Mouse (Mus musculus) liver, adult 2 months (tissue): ENCODE measurements around the gene Plekhh3. TPM values are rescaled to one million over a fixed set of nuclear protein-coding genes. Genes with fewer than 3 reads are reported as not detected.

Source experiments
- DNase-seq: peaks from one replicate; pipeline ENCODE4 v3.0.0-alpha.2; 2011; ENCODE audit warnings: low read depth, low spot score; ENCODE audit errors: extremely low read depth
- H3K27ac ChIP-seq: fragments of 200-500 bp; replicated peaks from 2 replicates; pipeline ENCODE4 v1.5.1; 2012; ENCODE audit warnings: low read depth, mild to moderate bottlenecking, control low read depth, inconsistent platforms, low read length; ENCODE audit not compliant: insufficient read depth
- H3K27me3 ChIP-seq: fragments of 200-500 bp; 2 replicates; pipeline ENCODE4 v1.6.1; 2012; ENCODE audit warnings: mild to moderate bottlenecking, moderate library complexity, low read length, inconsistent platforms; ENCODE audit not compliant: control insufficient read depth, insufficient read depth
- H3K36me3 ChIP-seq: fragments of 200-500 bp; 2 replicates; pipeline ENCODE4 v1.6.1; 2012; ENCODE audit warnings: low read length, inconsistent platforms; ENCODE audit not compliant: control insufficient read depth, insufficient read depth
- H3K4me1 ChIP-seq: fragments of 200-500 bp; 2 replicates; pipeline ENCODE4 v1.6.1; 2011; ENCODE audit warnings: low read length; ENCODE audit not compliant: control insufficient read depth, insufficient read depth
- H3K4me3 ChIP-seq: fragments of 200-500 bp; 2 replicates; pipeline ENCODE4 v1.5.1; 2011; ENCODE audit warnings: low read depth, mild to moderate bottlenecking, control low read depth, low read length, moderate library complexity; ENCODE audit not compliant: insufficient read depth
- H3K79me2 ChIP-seq: fragments of 200-500 bp; 2 replicates; pipeline ENCODE4 v1.6.1; 2012; ENCODE audit warnings: inconsistent platforms, mild to moderate bottlenecking, low read length, moderate library complexity; ENCODE audit not compliant: control insufficient read depth, insufficient read depth
- H3K9ac ChIP-seq: fragments of 200-500 bp; 2 replicates; pipeline ENCODE4 v1.6.1; 2012; ENCODE audit warnings: low read depth, mild to moderate bottlenecking, control low read depth, inconsistent platforms, low read length
- CTCF ChIP-seq: fragments of 200-500 bp; IDR thresholded peaks from 2 replicates; pipeline ENCODE4 v1.5.1; 2011; ENCODE audit warnings: low read depth, low read length, control low read depth
- POLR2A ChIP-seq: fragments of 200-500 bp; IDR thresholded peaks from 2 replicates; pipeline ENCODE4 v1.6.1; 2011; ENCODE audit warnings: low read length, control low read depth; ENCODE audit not compliant: insufficient read depth; ENCODE audit errors: extremely low read depth
- WGBS: fragments of 180-500 bp; shearing (Covaris S2); methylation state at CpG from one replicate; pipeline ENCODE4 v1.1.7; 2018; 5-methylcytosine and 5-hydroxymethylcytosine counted together
- polyA plus RNA-seq: library from polyadenylated mRNA; depleted of rRNA; stranded (reverse); fragments of >200 nt; gene quantifications from 2 replicates; pipeline ENCODE4 v1.2.3, GENCODE M21; 2012
- total RNA-seq: library from RNA; depleted of rRNA; stranded (reverse); fragments of >200 nt; gene quantifications from 2 replicates; pipeline ENCODE4 v1.2.3, GENCODE M21; 2014

Gene Plekhh3
- total and polyA plus RNA-seq, 2 experiments, result 3.9 to 11.5 TPM

- 74% methylated on average over 8 of the region's 8 CpGs for WGBS
- H3K27me3 ChIP-seq, result no peaks in the 10 kb centered on the region
- H3K79me2 ChIP-seq, result no peaks in the 10 kb centered on the region
- no peak overlapping the region for H3K4me3 ChIP-seq
- peaks cover 2% of the 10 kb centered on the region; the same call in 1 of the 2 replicates for H3K36me3 ChIP-seq
- no peak for TF ChIP-seq POLR2A
- no peak for TF ChIP-seq CTCF
- H3K4me1 ChIP-seq, result no peaks in the 10 kb centered on the region
- H3K9ac ChIP-seq, result no peak overlapping the region
- no peak for DNase-seq
- H3K27ac ChIP-seq, result no peak overlapping the region
These were observed 19.2 kb upstream of the Plekhh3 start for GRCm38 (mm10) chr11:101190181-101190912.

DNA sequence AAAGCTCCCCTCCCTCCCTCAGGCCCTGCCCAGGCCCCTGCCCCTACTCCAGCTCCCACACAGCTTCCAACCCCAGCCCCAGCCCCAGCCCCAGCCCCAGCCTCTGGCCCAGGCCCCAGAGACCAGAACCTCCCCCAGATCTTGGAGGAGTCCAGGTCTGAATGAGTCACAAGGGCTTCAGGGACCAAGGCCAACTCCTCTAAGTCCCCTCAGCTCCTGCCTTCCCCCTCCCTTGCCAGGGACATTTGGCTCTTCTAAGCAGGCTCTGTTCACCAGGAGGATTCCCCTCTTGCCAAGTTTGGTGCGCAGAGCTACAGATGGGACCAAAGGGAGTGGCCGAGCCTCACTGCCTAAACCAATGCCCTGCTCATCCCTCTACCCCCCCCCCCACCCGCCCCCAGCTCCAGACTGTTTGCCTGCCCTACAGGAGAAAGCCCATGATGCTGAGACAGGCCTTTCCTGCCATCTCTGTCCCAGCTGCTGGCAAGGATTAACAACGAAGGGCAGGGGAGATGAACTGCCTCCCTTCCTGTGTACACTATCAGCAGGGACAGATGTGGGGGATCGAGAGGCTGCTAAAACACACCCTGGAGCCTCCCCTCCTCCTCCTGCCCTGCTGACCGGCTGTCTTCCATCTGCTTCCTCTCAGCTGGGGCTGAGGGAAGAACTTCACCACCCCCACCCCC is 18.5 kb upstream of the Plekhh3 start:
- no peak for TF ChIP-seq CTCF
- TF ChIP-seq POLR2A, result no peak
- no peak overlapping the region for H3K27ac ChIP-seq
- H3K36me3 ChIP-seq, result peaks cover 2% of the 10 kb centered on the region; the same call in 1 of the 2 replicates
- no peak overlapping the region for H3K4me3 ChIP-seq
- WGBS, result 61% methylated on average over 6 of the region's 6 CpGs
- DNase-seq, result peak; percentile 17
- H3K4me1 ChIP-seq, result no peaks in the 10 kb centered on the region
- no peak overlapping the region for H3K9ac ChIP-seq
- no peaks in the 10 kb centered on the region for H3K27me3 ChIP-seq
- H3K79me2 ChIP-seq, result no peaks in the 10 kb centered on the region

DNA sequence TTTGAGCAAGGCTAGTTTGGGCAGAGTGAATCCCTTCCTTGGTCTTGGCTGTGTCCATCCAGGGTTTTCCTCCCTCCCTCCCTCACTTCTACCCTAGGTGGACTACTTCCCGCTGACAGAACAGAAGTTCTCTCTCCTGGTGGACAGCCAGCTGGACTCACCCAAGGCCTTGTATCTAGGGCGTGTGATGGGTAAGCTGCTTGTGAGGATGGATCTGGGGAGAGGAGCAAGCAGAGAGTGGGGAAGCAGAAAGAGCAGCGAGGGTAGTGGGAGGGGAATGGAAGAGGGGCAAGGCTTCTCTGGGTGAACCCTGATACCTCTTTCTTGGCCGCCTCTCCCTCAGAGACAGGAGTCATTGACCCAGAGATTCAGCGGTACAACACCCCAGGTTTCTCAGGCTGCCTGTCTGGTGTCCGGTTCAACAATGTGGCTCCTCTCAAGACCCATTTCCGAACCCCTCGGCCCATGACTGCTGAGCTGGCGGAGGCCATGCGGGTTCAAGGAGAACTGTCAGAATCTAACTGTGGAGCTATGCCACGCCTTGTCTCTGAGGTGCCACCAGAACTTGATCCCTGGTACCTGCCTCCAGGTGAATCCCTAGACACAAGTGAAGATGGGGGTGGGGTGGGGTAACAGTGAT is 17.1 kb upstream of the Plekhh3 start:
- no peaks in the 10 kb centered on the region for H3K79me2 ChIP-seq
- no peak overlapping the region for H3K9ac ChIP-seq
- no peaks in the 10 kb centered on the region for H3K4me1 ChIP-seq
- no peak for DNase-seq
- H3K27ac ChIP-seq, result no peak overlapping the region
- no peak for TF ChIP-seq POLR2A
- no peak for TF ChIP-seq CTCF
- H3K36me3 ChIP-seq, result no peaks in the 10 kb centered on the region
- H3K4me3 ChIP-seq, result no peak overlapping the region
- no peaks in the 10 kb centered on the region for H3K27me3 ChIP-seq
- WGBS, result 86% methylated on average over 11 of the region's 11 CpGs

- no peak for TF ChIP-seq POLR2A
- no peak for TF ChIP-seq CTCF
- 96% methylated on average over 5 of the region's 5 CpGs for WGBS
- Histone ChIP-seq H3K27ac (no peak overlapping the region), H3K4me1 (no peaks in the 10 kb centered on the region), H3K79me2 (no peaks in the 10 kb centered on the region), H3K9ac (no peak overlapping the region), H3K27me3 (no peaks in the 10 kb centered on the region), H3K36me3 (no peaks in the 10 kb centered on the region), H3K4me3 (no peak overlapping the region)
- DNase-seq, result no peak
These were observed 16.4 kb upstream of the Plekhh3 start for GRCm38 (mm10) chr11:101187541-101187940.

GRCm38 (mm10) chr11:101186526-101187247 is 15.5 kb upstream of the Plekhh3 start:
- TF ChIP-seq CTCF (no peak), POLR2A (no peak)
- Histone ChIP-seq H3K4me1 (no peaks in the 10 kb centered on the region), H3K9ac (no peak overlapping the region), H3K4me3 (no peak overlapping the region), H3K36me3 (no peaks in the 10 kb centered on the region), H3K79me2 (no peaks in the 10 kb centered on the region), H3K27ac (no peak overlapping the region), H3K27me3 (no peaks in the 10 kb centered on the region)
- DNase-seq, result no peak
- 92% methylated on average over 27 of the region's 27 CpGs for WGBS
